Mouse (Mus musculus) stomach, embryonic 16.5 days (tissue): Measurements from ENCODE around the gene Suz12. TPM values are rescaled to one million over a fixed set of nuclear protein-coding genes. Genes with fewer than 3 reads are reported as not detected.
"Not testable (repeated sequence)": the region's sequence is repeated elsewhere in the genome, so short reads cannot be mapped to it uniquely, and the experiment has no call there.

Source experiments
- ATAC-seq: fragments of 200-750 bp; cut with Nextera tagmentation; 2 replicates; pipeline ENCODE4 v1.8.0; 2017; ENCODE audit warnings: moderate number of reproducible peaks, moderate TSS enrichment; ENCODE audit not compliant: insufficient read depth, low FRiP score
- H3K27ac ChIP-seq: fragments of 300-500 bp; sonication (generic); 2 replicates; pipeline ENCODE4 v1.5.1; 2014; ENCODE audit warnings: low read length
- H3K27me3 ChIP-seq: fragments of 300-500 bp; sonication (generic); 2 replicates; pipeline ENCODE4 v1.6.1; 2014; ENCODE audit warnings: low read length, control low read depth, mixed read lengths; ENCODE audit not compliant: control insufficient read depth, insufficient read depth
- H3K36me3 ChIP-seq: fragments of 300-500 bp; sonication (generic); 2 replicates; pipeline ENCODE4 v1.6.1; 2014; ENCODE audit warnings: low read length; ENCODE audit not compliant: control insufficient read depth, insufficient read depth
- H3K4me1 ChIP-seq: fragments of 300-500 bp; sonication (generic); 2 replicates; pipeline ENCODE4 v1.6.1; 2014; ENCODE audit warnings: low read length, control low read depth, mixed read lengths; ENCODE audit not compliant: control insufficient read depth, insufficient read depth
- H3K4me2 ChIP-seq: fragments of 300-500 bp; sonication (generic); 2 replicates; pipeline ENCODE4 v1.6.1; 2014; ENCODE audit warnings: low read depth, low read length, mixed read lengths
- H3K4me3 ChIP-seq: fragments of 300-500 bp; sonication (generic); replicated peaks from 2 replicates; pipeline ENCODE4 v1.5.1; 2014; ENCODE audit warnings: mild to moderate bottlenecking, low read length
- H3K9ac ChIP-seq: fragments of 300-500 bp; sonication (generic); 2 replicates; pipeline ENCODE4 v1.6.1; 2014; ENCODE audit warnings: low read length
- H3K9me3 ChIP-seq: fragments of 300-500 bp; sonication (generic); replicated peaks from 2 replicates; pipeline ENCODE4 v1.6.1; 2016; ENCODE audit warnings: low read length, control low read depth; ENCODE audit not compliant: control insufficient read depth
- WGBS: fragments of 180-500 bp; shearing (Covaris S2); extraction: QIAGEN DNeasy Blood & Tissue Kit; methylation state at CpG from one replicate; pipeline ENCODE4 v1.1.7; 2014; 5-methylcytosine and 5-hydroxymethylcytosine counted together
- polyA plus RNA-seq: library from polyadenylated mRNA; unstranded; fragments of >200 nt; fragmentation: Nextera tagmentation; extraction: Ambion mirVana; gene quantifications from 2 replicates; pipeline ENCODE4 v1.2.1, GENCODE M21; 2015

Gene Suz12
- polyA plus RNA-seq, 1 experiment from 2014 or later: 17.8 TPM

GRCm38 (mm10) chr11:79986886-79987285 lies 6.0 kb upstream of the Suz12 start:
- H3K9me3 ChIP-seq: no peaks in the 10 kb centered on the region
- H3K4me2 ChIP-seq: no peak overlapping the region
- no peak overlapping the region for H3K27ac ChIP-seq
- no peaks in the 10 kb centered on the region for H3K27me3 ChIP-seq
- H3K4me1 ChIP-seq: no peaks in the 10 kb centered on the region
- H3K36me3 ChIP-seq: no peaks in the 10 kb centered on the region
- ATAC-seq: no peak
- H3K9ac ChIP-seq: no peak overlapping the region
- H3K4me3 ChIP-seq: no peak overlapping the region
- WGBS: 71% methylated on average over 4 of the region's 4 CpGs

GRCm38 (mm10) chr11:79987896-79988295 lies 5.0 kb upstream of the Suz12 start:
- Histone ChIP-seq H3K4me2 (no peak overlapping the region), H3K9ac (no peak overlapping the region), H3K4me3 (no peak overlapping the region), H3K4me1 (no peaks in the 10 kb centered on the region), H3K9me3 (no peaks in the 10 kb centered on the region), H3K27me3 (no peaks in the 10 kb centered on the region), H3K27ac (no peak overlapping the region), H3K36me3 (no peaks in the 10 kb centered on the region)
- ATAC-seq: no peak
- 76% methylated on average over 3 of the region's 3 CpGs for WGBS

- Histone ChIP-seq H3K4me1 (no peaks in the 10 kb centered on the region; the same call in 1 of the 2 replicates), H3K4me3 (no peak overlapping the region), H3K27me3 (no peaks in the 10 kb centered on the region), H3K4me2 (no peak overlapping the region), H3K36me3 (no peaks in the 10 kb centered on the region), H3K27ac (no peak overlapping the region), H3K9me3 (no peaks in the 10 kb centered on the region), H3K9ac (no peak overlapping the region)
- no peak for ATAC-seq
- 83% methylated on average over 2 of the region's 2 CpGs for WGBS
These were observed 2.8 kb upstream of the Suz12 start for GRCm38 (mm10) chr11:79990120-79990519.

- H3K9ac ChIP-seq: no peak overlapping the region
- no peaks in the 10 kb centered on the region for H3K9me3 ChIP-seq
- H3K27ac ChIP-seq: no peak overlapping the region
- H3K36me3 ChIP-seq: 0 out of 2 replicates have a peak, but pooled peaks cover 3% of the 10 kb centered on the region
- ATAC-seq: no peak
- no peaks in the 10 kb centered on the region for H3K27me3 ChIP-seq
- no peak overlapping the region for H3K4me3 ChIP-seq
- 92% methylated on average over 5 of the region's 5 CpGs for WGBS
- no peaks in the 10 kb centered on the region; the same call in 1 of the 2 replicates for H3K4me1 ChIP-seq
- no peak overlapping the region for H3K4me2 ChIP-seq
These were observed 1.3 kb upstream of the Suz12 start for GRCm38 (mm10) chr11:79991600-79991999.

- Histone ChIP-seq H3K27ac (peak overlapping the region; percentile 93), H3K9me3 (no peaks in the 10 kb centered on the region), H3K4me3 (peak overlapping the region; percentile 80), H3K4me1 (no peaks in the 10 kb centered on the region; the same call in 1 of the 2 replicates), H3K4me2 (peak overlapping the region; percentile 88), H3K9ac (peak overlapping the region; percentile 84), H3K36me3 (0 out of 2 replicates have a peak, but pooled peaks cover 5% of the 10 kb centered on the region), H3K27me3 (no peaks in the 10 kb centered on the region)
- ATAC-seq: no peak
- 23% methylated on average over 20 of the region's 21 CpGs for WGBS
These were observed 793 bp upstream of the Suz12 start for GRCm38 (mm10) chr11:79992035-79992591.

- WGBS: under 1% methylated on average over 58 of the region's 74 CpGs
- Histone ChIP-seq H3K27ac (peak overlapping the region; percentile 99), H3K27me3 (no peaks in the 10 kb centered on the region)
These were observed 707 bp downstream of the Suz12 start for GRCm38 (mm10) chr11:79993356-79994270.

GRCm38 (mm10) chr11:79994271-79994988 lies 1.5 kb downstream of the Suz12 start:
- peak overlapping the region; percentile 70 for H3K4me2 ChIP-seq
- H3K4me1 ChIP-seq: no peaks in the 10 kb centered on the region; the same call in 1 of the 2 replicates
- ATAC-seq: no peak
- peak overlapping the region; percentile 80 for H3K4me3 ChIP-seq
- no peak overlapping the region for H3K27ac ChIP-seq
- no peaks in the 10 kb centered on the region for H3K27me3 ChIP-seq
- 0 out of 2 replicates have a peak, but pooled peaks cover 5% of the 10 kb centered on the region for H3K36me3 ChIP-seq
- H3K9ac ChIP-seq: peak overlapping the region; percentile 93; the same call in 1 of the 2 replicates
- H3K9me3 ChIP-seq: no peaks in the 10 kb centered on the region
- 3% methylated on average over 7 of the region's 7 CpGs for WGBS

More at GRCm38 (mm10) chr11:79993356-79994270, 707 bp downstream of the Suz12 start:
- H3K4me1 ChIP-seq: no peaks in the 10 kb centered on the region; the same call in 1 of the 2 replicates
- H3K36me3 ChIP-seq: 0 out of 2 replicates have a peak, but pooled peaks cover 5% of the 10 kb centered on the region
- H3K9ac ChIP-seq: peak overlapping the region; percentile 93
- peak; percentile 42; the same call in 1 of the 2 replicates for ATAC-seq
- H3K9me3 ChIP-seq: no peaks in the 10 kb centered on the region
- H3K4me2 ChIP-seq: peak overlapping the region; percentile 70
- H3K4me3 ChIP-seq: peak overlapping the region; percentile 80

- WGBS: 81% methylated on average over 4 of the region's 5 CpGs
- H3K9ac ChIP-seq, ATAC-seq, H3K27ac ChIP-seq, H3K9me3 ChIP-seq, H3K4me1 ChIP-seq, H3K4me3 ChIP-seq, H3K4me2 ChIP-seq, H3K27me3 ChIP-seq: not testable (repeated sequence)
- peaks cover 17% of the 10 kb centered on the region for H3K36me3 ChIP-seq
These were observed 23.6 kb downstream of the Suz12 start for GRCm38 (mm10) chr11:80016533-80016932.
